Mouse (Mus musculus): ENCODE results near the gene Dnal1. TPM values are rescaled to one million over a fixed set of nuclear protein-coding genes. Genes with fewer than 3 reads are reported as not detected.
"Not testable (repeated sequence)": the region's sequence is repeated elsewhere in the genome, so short reads cannot be mapped to it uniquely, and the experiment has no call there.

Dnal1 gene
- 13.3 and 15.1 TPM in 2 replicates for polyA plus RNA-seq (2011; ENCODE audit: insufficient read depth, insufficient read length, low read depth, missing spikeins)

DNA sequence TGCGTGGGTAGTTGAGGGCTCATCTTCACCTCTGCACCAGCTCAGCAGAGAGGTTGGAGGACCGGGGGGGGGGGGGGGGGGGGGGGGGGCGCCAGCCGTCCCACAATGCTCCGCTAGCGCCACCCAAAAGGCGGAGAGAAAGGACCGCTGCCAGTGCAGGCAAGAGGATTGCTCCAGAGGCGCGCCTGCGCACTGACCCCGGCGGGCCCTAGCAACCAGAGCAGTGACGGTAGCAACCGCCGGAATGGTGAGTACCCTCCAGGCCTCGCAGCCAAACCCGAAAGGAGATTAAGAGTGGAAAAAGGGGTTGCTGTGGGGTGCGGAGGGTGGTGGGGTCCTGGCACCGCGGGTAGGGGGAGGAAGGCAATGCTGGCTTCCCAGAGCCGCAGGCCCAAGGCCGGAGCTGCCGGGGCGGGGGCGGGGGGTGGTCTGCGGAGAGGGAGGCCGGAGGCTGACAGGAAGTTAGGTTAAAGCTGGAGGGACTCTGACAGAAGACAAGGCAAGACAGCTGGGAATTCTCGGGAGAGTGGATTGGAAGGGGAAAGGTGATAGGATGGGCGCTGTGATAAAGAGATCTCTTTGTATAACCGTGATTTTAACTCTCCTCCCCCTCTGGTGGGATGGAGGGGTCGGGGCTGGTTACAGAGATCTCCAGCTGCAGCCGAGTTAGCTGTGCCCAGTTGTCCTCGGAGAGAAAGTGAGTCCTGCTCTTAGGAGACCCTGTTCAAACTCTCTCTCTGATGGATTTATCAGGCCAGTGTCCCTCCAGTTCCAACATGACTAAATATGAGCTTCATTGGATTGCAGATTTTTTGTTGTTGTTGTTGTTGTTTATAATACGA is at the start of gene Dnal1:
Gene Dnal1, plus strand, starts transcription at position 214 of the 842 bp plus-strand sequence.
- H3K4me3 ChIP-seq (ENCODE audit: low read depth, low read length): peak within 1 kb of the TSS; percentile 95
- H3K27me3 ChIP-seq (ENCODE audit: control insufficient read depth, insufficient read depth, low read length, poor library complexity, severe bottlenecking): no peaks in the 10 kb centered on the region
- H3K27ac ChIP-seq (ENCODE audit: insufficient read depth, low read length): no peak within 1 kb of the TSS
- no peaks in the 10 kb centered on the region for H3K36me3 ChIP-seq (ENCODE audit: control insufficient read depth, insufficient read depth, low read length, poor library complexity, severe bottlenecking)
- TF ChIP-seq CTCF (IDR thresholded peaks at IDR 0.05; ENCODE audit: low read depth, low read length): no peak
- no peak for TF ChIP-seq EP300 (IDR thresholded peaks at IDR 0.05; ENCODE audit: insufficient read depth, low read depth, low read length)
- TF ChIP-seq POLR2A (IDR thresholded peaks at IDR 0.05; ENCODE audit: insufficient read depth, low read length): no peak
- H3K4me1 ChIP-seq (ENCODE audit: control insufficient read depth, insufficient read depth, low read length): no peaks in the 10 kb centered on the region
- H3K9me3 ChIP-seq (replicated peaks; ENCODE audit: control insufficient read depth, insufficient read depth, low read length, poor library complexity, severe bottlenecking): no peaks in the 10 kb centered on the region
- peak within 1 kb of the TSS; percentile 73 for H3K9ac ChIP-seq (ENCODE audit: low read depth, poor library complexity, severe bottlenecking)

DNA sequence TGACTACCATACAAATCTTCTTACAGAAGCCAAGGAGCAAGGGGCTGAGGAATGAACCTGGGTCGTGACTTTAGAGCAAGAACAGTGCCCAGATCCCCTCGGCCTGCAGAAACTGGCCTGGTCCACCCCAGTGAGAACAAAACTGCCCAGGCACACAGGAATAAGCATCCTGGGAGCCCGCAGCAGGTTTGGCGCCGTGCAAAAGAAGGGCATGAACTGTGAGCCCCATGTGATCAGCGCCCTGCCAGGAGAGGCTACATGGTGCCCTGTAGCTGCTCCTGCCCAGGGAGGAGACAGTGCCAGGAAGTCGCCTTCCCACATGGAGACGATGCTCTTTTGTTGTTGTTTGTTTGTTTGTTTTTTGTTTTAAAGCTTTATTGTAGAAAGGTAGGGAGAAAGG is 49.5 kb upstream of the Dnal1 start:
- H3K9me3 ChIP-seq (replicated peaks; ENCODE audit: control insufficient read depth, insufficient read depth, low read length, poor library complexity, severe bottlenecking): no peaks in the 10 kb centered on the region
- no peak overlapping the region for H3K9ac ChIP-seq (ENCODE audit: low read depth, poor library complexity, severe bottlenecking)
- H3K27ac ChIP-seq (ENCODE audit: insufficient read depth, low read length): no peak overlapping the region
- no peaks in the 10 kb centered on the region; the same call in 1 of the 2 replicates for H3K27me3 ChIP-seq (ENCODE audit: control insufficient read depth, insufficient read depth, low read length, poor library complexity, severe bottlenecking)
- no peak for TF ChIP-seq CTCF (IDR thresholded peaks at IDR 0.05; ENCODE audit: low read depth, low read length)
- TF ChIP-seq EP300 (IDR thresholded peaks at IDR 0.05; ENCODE audit: insufficient read depth, low read depth, low read length): no peak
- no peak for TF ChIP-seq POLR2A (IDR thresholded peaks at IDR 0.05; ENCODE audit: insufficient read depth, low read length)
- no peaks in the 10 kb centered on the region for H3K4me1 ChIP-seq (ENCODE audit: control insufficient read depth, insufficient read depth, low read length)
- H3K36me3 ChIP-seq (ENCODE audit: control insufficient read depth, insufficient read depth, low read length, poor library complexity, severe bottlenecking): no peaks in the 10 kb centered on the region
- H3K4me3 ChIP-seq (ENCODE audit: low read depth, low read length): no peak overlapping the region

DNA sequence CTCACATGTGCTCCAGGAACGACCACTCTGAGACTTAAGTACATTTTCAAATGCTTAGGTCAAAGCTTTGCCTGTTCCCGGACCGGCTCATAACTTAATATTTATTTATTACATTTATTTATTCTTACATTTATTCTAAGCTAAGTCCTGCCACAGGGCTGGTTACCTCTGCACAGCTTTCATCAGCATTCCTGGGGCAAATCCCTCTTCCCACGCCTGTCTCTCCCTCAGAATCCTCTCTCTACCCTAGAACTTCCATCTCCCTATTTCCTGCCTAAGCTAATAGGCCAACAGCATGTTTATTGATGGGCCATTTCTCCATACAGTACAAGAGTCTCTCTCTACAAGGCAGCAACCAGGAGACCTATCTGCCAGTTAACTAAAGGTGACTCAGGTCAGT is 46.4 kb upstream of the Dnal1 start:
- H3K27me3 ChIP-seq (ENCODE audit: control insufficient read depth, insufficient read depth, low read length, poor library complexity, severe bottlenecking): peaks cover 2% of the 10 kb centered on the region; the same call in 1 of the 2 replicates
- H3K4me3 ChIP-seq (ENCODE audit: low read depth, low read length): no peak overlapping the region
- no peak overlapping the region for H3K27ac ChIP-seq (ENCODE audit: insufficient read depth, low read length)
- no peaks in the 10 kb centered on the region for H3K36me3 ChIP-seq (ENCODE audit: control insufficient read depth, insufficient read depth, low read length, poor library complexity, severe bottlenecking)
- no peak overlapping the region for H3K9ac ChIP-seq (ENCODE audit: low read depth, poor library complexity, severe bottlenecking)
- no peaks in the 10 kb centered on the region for H3K4me1 ChIP-seq (ENCODE audit: control insufficient read depth, insufficient read depth, low read length)
- H3K9me3 ChIP-seq (replicated peaks; ENCODE audit: control insufficient read depth, insufficient read depth, low read length, poor library complexity, severe bottlenecking): no peaks in the 10 kb centered on the region
- TF ChIP-seq CTCF (IDR thresholded peaks at IDR 0.05; ENCODE audit: low read depth, low read length): no peak
- TF ChIP-seq EP300 (IDR thresholded peaks at IDR 0.05; ENCODE audit: insufficient read depth, low read depth, low read length): no peak
- TF ChIP-seq POLR2A (IDR thresholded peaks at IDR 0.05; ENCODE audit: insufficient read depth, low read length): no peak

DNA sequence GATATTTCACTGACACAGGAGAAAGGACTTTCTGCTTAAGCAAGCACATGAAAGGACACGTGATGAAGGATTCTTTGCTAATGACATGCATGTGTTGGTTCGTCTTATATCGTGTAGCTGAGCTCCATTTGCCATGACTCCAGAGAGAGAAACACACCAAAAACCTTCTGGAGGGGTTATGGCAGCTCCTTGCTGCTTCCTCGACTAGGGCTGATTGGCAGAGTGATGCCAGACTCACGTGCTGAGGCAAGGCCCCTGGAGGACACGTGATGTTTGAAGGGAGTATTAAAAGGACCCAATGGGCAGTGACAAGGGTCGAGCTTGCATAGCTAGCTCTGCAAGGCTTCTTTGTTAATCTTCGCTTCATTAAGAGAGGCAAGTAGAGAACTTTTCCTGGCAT is 45.9 kb upstream of the Dnal1 start:
- Histone ChIP-seq H3K27me3 (ENCODE audit: control insufficient read depth, insufficient read depth, low read length, poor library complexity, severe bottlenecking) (peaks cover 2% of the 10 kb centered on the region; the same call in 1 of the 2 replicates), H3K4me3 (ENCODE audit: low read depth, low read length) (no peak overlapping the region)
- TF ChIP-seq CTCF (IDR thresholded peaks at IDR 0.05; ENCODE audit: low read depth, low read length) (no peak), POLR2A (IDR thresholded peaks at IDR 0.05; ENCODE audit: insufficient read depth, low read length) (no peak), EP300 (IDR thresholded peaks at IDR 0.05; ENCODE audit: insufficient read depth, low read depth, low read length) (no peak)

DNA sequence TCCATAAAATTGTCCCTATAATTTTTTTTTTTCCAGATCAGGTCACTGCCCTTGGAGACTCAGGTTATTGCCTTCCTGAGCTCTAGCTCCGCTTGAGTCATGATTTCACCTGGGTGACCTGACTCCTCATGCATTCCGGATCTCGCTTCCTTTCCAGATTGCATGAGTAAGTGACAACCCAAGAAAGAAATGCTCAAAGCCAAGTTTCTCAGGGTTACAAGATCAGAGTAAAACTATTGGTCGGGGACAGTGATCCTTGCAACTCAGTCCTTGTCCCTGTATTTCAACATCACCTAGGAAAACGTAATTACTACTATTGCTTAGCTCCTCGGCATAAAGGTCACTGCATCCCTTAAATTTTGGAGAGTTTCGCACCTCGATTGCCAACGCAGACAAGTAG is 45.2 kb upstream of the Dnal1 start, which contains the start of gene Acot5:
Gene Acot5, plus strand, starts transcription at position 340 of the 400 bp plus-strand sequence.
- peak within 1 kb of the TSS; percentile 3; the same call in 1 of the 2 replicates for H3K9ac ChIP-seq (ENCODE audit: low read depth, poor library complexity, severe bottlenecking)
- H3K27me3 ChIP-seq (ENCODE audit: control insufficient read depth, insufficient read depth, low read length, poor library complexity, severe bottlenecking): peaks cover 2% of the 10 kb centered on the region; the same call in 1 of the 2 replicates
- no peaks in the 10 kb centered on the region for H3K36me3 ChIP-seq (ENCODE audit: control insufficient read depth, insufficient read depth, low read length, poor library complexity, severe bottlenecking)
- H3K4me3 ChIP-seq (ENCODE audit: low read depth, low read length): peak within 1 kb of the TSS; percentile 54
- no peaks in the 10 kb centered on the region for H3K9me3 ChIP-seq (replicated peaks; ENCODE audit: control insufficient read depth, insufficient read depth, low read length, poor library complexity, severe bottlenecking)
- TF ChIP-seq POLR2A (IDR thresholded peaks at IDR 0.05; ENCODE audit: insufficient read depth, low read length) (no peak), CTCF (IDR thresholded peaks at IDR 0.05; ENCODE audit: low read depth, low read length) (no peak), EP300 (IDR thresholded peaks at IDR 0.05; ENCODE audit: insufficient read depth, low read depth, low read length) (no peak)
- H3K4me1 ChIP-seq (ENCODE audit: control insufficient read depth, insufficient read depth, low read length): no peaks in the 10 kb centered on the region
- H3K27ac ChIP-seq (ENCODE audit: insufficient read depth, low read length): no peak within 1 kb of the TSS

More for the DNA sequence above, 45.9 kb upstream of the Dnal1 start:
- no peak overlapping the region for H3K9ac ChIP-seq (ENCODE audit: low read depth, poor library complexity, severe bottlenecking)
- H3K27ac ChIP-seq (ENCODE audit: insufficient read depth, low read length): no peak overlapping the region
- H3K4me1 ChIP-seq (ENCODE audit: control insufficient read depth, insufficient read depth, low read length): no peaks in the 10 kb centered on the region
- H3K9me3 ChIP-seq (replicated peaks; ENCODE audit: control insufficient read depth, insufficient read depth, low read length, poor library complexity, severe bottlenecking): no peaks in the 10 kb centered on the region
- no peaks in the 10 kb centered on the region for H3K36me3 ChIP-seq (ENCODE audit: control insufficient read depth, insufficient read depth, low read length, poor library complexity, severe bottlenecking)

DNA sequence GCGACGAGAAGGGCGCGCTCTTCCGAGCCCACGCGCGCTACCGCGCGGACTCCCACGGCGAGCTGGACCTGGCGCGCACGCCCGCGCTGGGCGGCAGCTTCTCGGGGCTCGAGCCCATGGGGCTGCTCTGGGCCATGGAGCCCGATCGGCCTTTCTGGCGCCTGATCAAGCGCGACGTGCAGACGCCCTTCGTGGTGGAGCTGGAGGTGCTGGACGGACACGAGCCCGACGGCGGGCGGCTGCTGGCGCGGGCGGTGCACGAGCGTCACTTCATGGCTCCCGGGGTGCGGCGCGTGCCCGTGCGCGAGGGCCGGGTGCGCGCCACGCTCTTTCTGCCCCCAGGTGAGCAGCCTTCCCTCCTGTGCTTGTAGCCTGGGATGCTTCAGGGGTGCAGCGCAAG is 44.6 kb upstream of the Dnal1 start:
- peak overlapping the region; percentile 54 for H3K4me3 ChIP-seq (ENCODE audit: low read depth, low read length)
- H3K9ac ChIP-seq (ENCODE audit: low read depth, poor library complexity, severe bottlenecking): peak overlapping the region; percentile 3; the same call in 1 of the 2 replicates
- not testable (repeated sequence) for H3K36me3 ChIP-seq (ENCODE audit: control insufficient read depth, insufficient read depth, low read length, poor library complexity, severe bottlenecking); H3K27ac ChIP-seq (ENCODE audit: insufficient read depth, low read length); H3K9me3 ChIP-seq (replicated peaks; ENCODE audit: control insufficient read depth, insufficient read depth, low read length, poor library complexity, severe bottlenecking); H3K27me3 ChIP-seq (ENCODE audit: control insufficient read depth, insufficient read depth, low read length, poor library complexity, severe bottlenecking); H3K4me1 ChIP-seq (ENCODE audit: control insufficient read depth, insufficient read depth, low read length)

Data from ES-Bruce4 (cell line).